Mouse (Mus musculus): ENCODE measurements around the gene Asap2.
"Not testable (repeated sequence)": the region's sequence is repeated elsewhere in the genome, so short reads cannot be mapped to it uniquely, and the experiment has no call there.

The Asap2 gene

GRCm38 (mm10) chr12:20990132-20990531, at the start of gene Asap2:
Asap2 (plus strand) TSS chr12:20990459.
- DNase-seq (ENCODE audit: low spot score in 2 of 2), result peak; percentile 45 to 47

- DNase-seq (ENCODE audit: low spot score in 2 of 2), result not testable (repeated sequence)
These were observed 42.9 kb upstream of the Asap2 start for GRCm38 (mm10) chr12:20947051-20947997.

GRCm38 (mm10) chr12:20990579-20990978, 320 bp downstream of the Asap2 start:
- DNase-seq (ENCODE audit: low spot score in 2 of 2), result peak in 1 of 2 experiments; percentile 2

GRCm38 (mm10) chr12:21030875-21031274, 40.6 kb downstream of the Asap2 start:
- DNase-seq (ENCODE audit: low spot score in 2 of 2), result not testable (repeated sequence)

GRCm38 (mm10) chr12:21046716-21047115, 56.5 kb downstream of the Asap2 start:
- DNase-seq (ENCODE audit: low spot score in 2 of 2), result peak; percentile 11 to 29

GRCm38 (mm10) chr12:21075731-21076130, 85.5 kb downstream of the Asap2 start:
- DNase-seq (ENCODE audit: low spot score in 2 of 2), result peak; percentile 59 to 66

GRCm38 (mm10) chr12:21090168-21090567, 99.9 kb downstream of the Asap2 start:
- DNase-seq (ENCODE audit: low spot score in 2 of 2), result not testable (repeated sequence)

- DNase-seq (ENCODE audit: low spot score in 2 of 2), result not testable (repeated sequence)
These were observed 102.2 kb downstream of the Asap2 start for GRCm38 (mm10) chr12:21092446-21092845.

GRCm38 (mm10) chr12:21097806-21098325, 107.6 kb downstream of the Asap2 start:
- DNase-seq (ENCODE audit: low spot score in 2 of 2), result not testable (repeated sequence)

GRCm38 (mm10) chr12:21111116-21111475, 120.8 kb downstream of the Asap2 start:
- not testable (repeated sequence) for DNase-seq (ENCODE audit: low spot score in 2 of 2)

- peak; percentile 59 to 69 for DNase-seq (ENCODE audit: low spot score in 2 of 2)
These were observed 121.5 kb downstream of the Asap2 start for GRCm38 (mm10) chr12:21111476-21112452.

- peak; percentile 66 to 78 for DNase-seq (ENCODE audit: low spot score in 2 of 2)
These were observed 122.2 kb downstream of the Asap2 start for GRCm38 (mm10) chr12:21112453-21112857.

- DNase-seq (ENCODE audit: low spot score in 2 of 2), result no peak
These were observed 129.2 kb downstream of the Asap2 start for GRCm38 (mm10) chr12:21119446-21119845.

- no peak for DNase-seq (ENCODE audit: low spot score in 2 of 2)
These were observed 132.6 kb downstream of the Asap2 start for GRCm38 (mm10) chr12:21122818-21123217.

- no peak for DNase-seq (ENCODE audit: low spot score in 2 of 2)
These were observed 133.4 kb downstream of the Asap2 start for GRCm38 (mm10) chr12:21123647-21124046.

- no peak for DNase-seq (ENCODE audit: low spot score in 2 of 2)
These were observed 135.6 kb downstream of the Asap2 start for GRCm38 (mm10) chr12:21125675-21126470.

GRCm38 (mm10) chr12:21126516-21126915, 136.3 kb downstream of the Asap2 start:
- no peak for DNase-seq (ENCODE audit: low spot score in 2 of 2)

GRCm38 (mm10) chr12:21128930-21129869, 138.9 kb downstream of the Asap2 start:
- no peak for DNase-seq (ENCODE audit: low spot score in 2 of 2)

GRCm38 (mm10) chr12:21130274-21130823, 140.1 kb downstream of the Asap2 start:
- DNase-seq (ENCODE audit: low spot score in 2 of 2), result no peak

Measured in right cerebral cortex, postnatal 36 days (tissue).